Mouse (Mus musculus): ENCODE data around the gene Lmo7. TPM values are rescaled to one million over a fixed set of nuclear protein-coding genes. Genes with fewer than 3 reads are reported as not detected.

Gene Lmo7
- polyA plus RNA-seq, 1 experiment from 2014 or later, result 13.8 TPM

DNA sequence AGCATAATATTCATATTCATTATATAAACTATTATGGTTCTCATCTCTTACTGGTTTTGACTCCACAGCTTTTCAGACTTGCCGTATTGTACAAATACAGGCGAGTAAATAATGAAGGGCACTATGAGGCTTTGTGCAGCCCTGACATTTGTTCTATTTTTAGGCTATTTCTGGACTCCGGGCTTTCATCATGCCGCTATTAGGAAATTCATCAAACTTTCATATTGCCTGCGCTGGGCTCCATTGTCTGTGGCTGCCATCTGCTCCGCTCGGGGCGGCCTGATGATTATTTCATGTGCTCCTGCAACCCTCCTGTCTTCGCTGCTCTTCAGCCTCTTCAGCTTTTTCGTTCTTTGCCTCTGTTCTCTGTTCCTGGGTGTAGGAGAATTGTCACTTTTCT, 50.3 kb downstream of the Lmo7 start:
- H3K4me3 ChIP-seq (replicated peaks), result no peak overlapping the region
- H3K27ac ChIP-seq, result no peak overlapping the region
- H3K9me3 ChIP-seq, result no peaks in the 10 kb centered on the region
- no peaks in the 10 kb centered on the region for H3K27me3 ChIP-seq
- no peak overlapping the region for H3K4me2 ChIP-seq
- no peak for ATAC-seq (ENCODE audit: insufficient number of reproducible peaks, insufficient read depth, low FRiP score, low TSS enrichment, low read depth)
- no peak overlapping the region for H3K9ac ChIP-seq (replicated peaks)
- H3K4me1 ChIP-seq (replicated peaks), result no peaks in the 10 kb centered on the region
- no peaks in the 10 kb centered on the region for H3K36me3 ChIP-seq
- WGBS, result 94% methylated on average over 10 of the region's 10 CpGs

DNA sequence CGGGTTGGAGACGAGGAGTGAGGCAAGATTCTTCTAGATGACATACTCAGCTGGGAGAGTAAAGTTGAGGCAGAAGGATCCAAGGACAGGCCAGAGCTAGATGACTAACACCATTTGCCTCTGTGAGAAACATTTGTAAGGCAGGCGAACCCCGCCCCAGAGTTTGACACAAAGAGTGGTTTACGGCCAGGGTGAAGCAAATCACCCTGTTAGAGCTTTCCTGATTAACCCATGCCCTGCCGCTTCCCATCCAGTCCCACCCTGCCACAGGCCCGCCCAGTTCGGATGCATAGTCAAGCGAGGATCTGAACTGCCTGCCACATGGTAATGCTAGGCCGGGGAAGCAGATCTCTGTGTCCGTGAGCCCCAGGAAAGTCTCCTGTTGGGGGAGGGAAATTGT, 51.5 kb downstream of the Lmo7 start:
- no peak overlapping the region for H3K9ac ChIP-seq (replicated peaks)
- H3K9me3 ChIP-seq, result no peaks in the 10 kb centered on the region
- no peak overlapping the region for H3K27ac ChIP-seq
- ATAC-seq (ENCODE audit: insufficient number of reproducible peaks, insufficient read depth, low FRiP score, low TSS enrichment, low read depth), result no peak
- H3K36me3 ChIP-seq, result no peaks in the 10 kb centered on the region
- no peak overlapping the region for H3K4me3 ChIP-seq (replicated peaks)
- no peaks in the 10 kb centered on the region for H3K4me1 ChIP-seq (replicated peaks)
- no peaks in the 10 kb centered on the region for H3K27me3 ChIP-seq
- WGBS, result 55% methylated on average over 11 of the region's 11 CpGs
- no peak overlapping the region for H3K4me2 ChIP-seq

DNA sequence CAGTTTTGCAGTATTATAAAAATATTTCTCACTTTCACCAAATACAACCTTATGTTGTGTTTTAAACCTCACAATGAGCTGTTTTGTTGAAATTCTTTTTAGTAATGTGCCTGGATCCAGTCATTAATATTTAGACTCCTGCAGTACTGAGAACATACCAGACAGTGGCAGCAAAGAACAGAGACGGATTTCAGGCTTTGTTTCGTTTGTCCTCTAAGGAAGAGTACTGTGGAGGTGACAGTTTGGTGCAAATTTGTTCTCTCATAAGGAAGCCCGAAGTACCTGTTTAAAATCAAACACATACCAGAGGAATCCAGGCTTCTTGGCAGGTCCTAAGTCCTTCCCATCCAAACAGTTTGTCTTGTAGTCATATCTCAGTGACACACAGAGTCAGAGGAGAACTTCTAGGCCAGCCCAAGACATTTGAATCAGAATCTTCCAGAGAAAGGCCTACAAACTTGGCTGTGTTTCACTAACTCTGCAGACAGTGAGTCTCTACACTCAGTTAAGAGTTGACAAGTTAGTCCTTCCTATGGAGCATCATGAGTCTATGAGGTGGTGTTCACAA, 52.3 kb downstream of the Lmo7 start:
- Histone ChIP-seq H3K4me3 (replicated peaks) (no peak overlapping the region), H3K36me3 (no peaks in the 10 kb centered on the region), H3K9me3 (no peaks in the 10 kb centered on the region), H3K27ac (no peak overlapping the region), H3K9ac (replicated peaks) (no peak overlapping the region), H3K4me2 (no peak overlapping the region), H3K27me3 (no peaks in the 10 kb centered on the region), H3K4me1 (replicated peaks) (no peaks in the 10 kb centered on the region)
- whole genome bisulfite sequencing, result 24% methylated on average over 3 of the region's 3 CpGs
- no peak for ATAC-seq (ENCODE audit: insufficient number of reproducible peaks, insufficient read depth, low FRiP score, low TSS enrichment, low read depth)

DNA sequence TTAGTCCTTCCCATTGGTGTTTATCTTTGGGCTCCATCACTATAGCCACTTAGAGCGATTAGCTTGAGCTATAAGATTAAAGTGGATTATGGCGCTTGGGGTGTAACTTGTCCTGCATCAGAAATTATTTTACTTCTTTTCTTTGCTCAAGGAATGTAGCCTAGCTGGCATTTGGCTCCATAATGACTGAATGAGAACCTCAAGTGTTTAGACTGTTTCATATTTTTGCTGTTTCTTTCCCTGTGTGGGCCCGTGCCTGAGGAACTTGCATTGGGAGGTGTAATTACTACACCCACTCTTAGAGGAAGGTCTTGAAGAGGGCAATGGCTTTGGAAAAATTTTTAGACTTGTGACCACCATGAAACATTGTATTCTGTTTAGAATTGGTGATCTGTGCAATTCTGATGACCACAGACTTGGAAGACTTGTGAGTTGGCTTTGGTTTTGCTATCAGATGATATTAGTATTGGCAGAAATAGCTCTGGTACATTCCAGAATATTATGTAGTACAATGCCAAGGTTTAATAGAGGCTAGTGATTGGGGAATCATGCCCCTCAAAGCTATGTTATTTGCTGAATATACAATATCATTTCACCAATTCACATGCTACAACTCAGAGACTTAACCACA, 54.7 kb downstream of the Lmo7 start:
- Histone ChIP-seq H3K4me1 (replicated peaks) (0 out of 2 replicates have a peak, but pooled peaks cover 2% of the 10 kb centered on the region), H3K4me2 (no peak overlapping the region), H3K4me3 (replicated peaks) (no peak overlapping the region), H3K9me3 (no peaks in the 10 kb centered on the region), H3K36me3 (no peaks in the 10 kb centered on the region), H3K27ac (no peak overlapping the region), H3K27me3 (no peaks in the 10 kb centered on the region), H3K9ac (replicated peaks) (no peak overlapping the region)
- no peak for ATAC-seq (ENCODE audit: insufficient number of reproducible peaks, insufficient read depth, low FRiP score, low TSS enrichment, low read depth)
- 88% methylated on average over 3 of the region's 3 CpGs for WGBS

DNA sequence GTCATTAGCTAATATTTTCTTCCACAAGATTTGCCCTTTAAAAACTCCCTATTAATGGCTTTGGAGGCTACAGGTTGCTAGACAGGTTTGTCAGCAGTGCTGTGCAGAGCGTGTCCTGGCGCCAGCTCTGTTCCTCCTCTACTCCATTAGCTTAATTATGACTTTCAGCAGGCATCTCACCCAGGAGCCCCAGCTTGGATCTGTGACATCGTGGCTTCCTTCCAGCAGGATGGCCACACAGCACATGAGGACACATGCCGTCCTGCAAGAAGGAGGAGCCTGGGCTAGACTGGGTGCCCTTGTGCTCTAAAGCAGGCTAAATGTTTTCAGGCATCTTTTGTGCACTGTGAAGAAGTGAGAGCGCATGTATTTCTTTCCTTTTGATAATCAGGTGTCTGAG, 58.1 kb downstream of the Lmo7 start:
- Histone ChIP-seq H3K4me2 (no peak overlapping the region), H3K4me1 (replicated peaks) (0 out of 2 replicates have a peak, but pooled peaks cover 2% of the 10 kb centered on the region), H3K27me3 (no peaks in the 10 kb centered on the region), H3K36me3 (no peaks in the 10 kb centered on the region), H3K27ac (no peak overlapping the region), H3K4me3 (replicated peaks) (no peak overlapping the region), H3K9ac (replicated peaks) (no peak overlapping the region), H3K9me3 (no peaks in the 10 kb centered on the region)
- 54% methylated on average over 5 of the region's 5 CpGs for WGBS
- no peak for ATAC-seq (ENCODE audit: insufficient number of reproducible peaks, insufficient read depth, low FRiP score, low TSS enrichment, low read depth)

DNA sequence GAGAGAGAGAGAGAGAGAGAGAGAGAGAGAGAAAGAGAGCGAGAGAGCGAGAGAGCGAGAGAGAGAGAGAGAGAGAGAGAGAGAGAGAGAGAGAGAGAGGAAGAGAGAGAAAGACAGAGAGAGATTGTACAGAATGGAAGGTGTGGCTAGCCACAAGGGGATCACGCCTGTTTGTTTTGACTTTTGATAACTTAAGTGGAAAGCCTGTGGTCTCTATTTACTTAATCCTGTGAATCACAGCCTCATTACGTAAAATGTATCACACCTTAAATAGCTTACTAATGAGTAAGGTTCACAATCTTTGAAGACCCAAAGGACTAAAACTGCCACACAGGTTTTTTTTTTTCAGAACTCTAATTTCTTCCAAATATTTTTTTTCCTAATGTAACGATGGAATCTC, 58.7 kb downstream of the Lmo7 start:
- Histone ChIP-seq H3K4me1 (replicated peaks) (0 out of 2 replicates have a peak, but pooled peaks cover 2% of the 10 kb centered on the region), H3K9ac (replicated peaks) (no peak overlapping the region), H3K9me3 (no peaks in the 10 kb centered on the region), H3K27ac (no peak overlapping the region), H3K36me3 (no peaks in the 10 kb centered on the region), H3K27me3 (no peaks in the 10 kb centered on the region), H3K4me3 (replicated peaks) (no peak overlapping the region), H3K4me2 (no peak overlapping the region)
- no peak for ATAC-seq (ENCODE audit: insufficient number of reproducible peaks, insufficient read depth, low FRiP score, low TSS enrichment, low read depth)
- WGBS, result 60% methylated on average over 3 of the region's 6 CpGs

DNA sequence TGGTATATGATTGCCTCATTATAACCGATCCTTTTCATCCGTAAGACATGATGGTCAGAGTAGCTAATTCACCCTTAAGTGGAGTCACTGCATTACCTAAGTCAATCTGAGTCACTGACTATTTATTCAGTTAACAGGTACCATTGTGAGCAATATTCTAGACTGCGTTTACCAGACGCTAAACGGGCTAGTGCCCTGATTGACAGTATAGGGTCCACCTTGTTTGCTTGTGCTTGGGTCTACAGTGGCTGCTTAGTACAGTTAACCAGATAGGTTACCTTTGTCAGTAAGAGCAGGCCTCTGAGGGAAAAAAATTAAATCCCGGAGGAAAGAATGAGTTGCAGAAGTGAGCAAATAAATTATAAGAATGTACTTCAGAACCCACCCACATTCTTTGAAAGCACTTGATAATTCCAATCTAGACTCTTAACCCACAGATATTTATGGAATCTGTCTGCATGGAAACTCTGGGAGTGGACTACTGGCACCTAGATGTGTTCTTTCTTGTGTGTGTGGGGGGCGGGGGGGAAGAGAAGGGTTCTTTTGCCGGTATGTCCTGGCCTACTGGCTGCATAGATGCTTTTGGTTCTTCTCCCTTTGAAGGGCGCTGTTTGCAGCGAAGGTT, 64.9 kb downstream of the Lmo7 start:
- 94% methylated on average over 10 of the region's 10 CpGs for WGBS
- no peak overlapping the region for H3K4me3 ChIP-seq (replicated peaks)
- H3K9ac ChIP-seq (replicated peaks), result no peak overlapping the region
- no peaks in the 10 kb centered on the region for H3K36me3 ChIP-seq
- H3K27ac ChIP-seq, result no peak overlapping the region
- no peak overlapping the region for H3K4me2 ChIP-seq
- H3K9me3 ChIP-seq, result no peaks in the 10 kb centered on the region
- H3K4me1 ChIP-seq (replicated peaks), result no peaks in the 10 kb centered on the region
- no peak for ATAC-seq (ENCODE audit: insufficient number of reproducible peaks, insufficient read depth, low FRiP score, low TSS enrichment, low read depth)
- no peaks in the 10 kb centered on the region for H3K27me3 ChIP-seq

DNA sequence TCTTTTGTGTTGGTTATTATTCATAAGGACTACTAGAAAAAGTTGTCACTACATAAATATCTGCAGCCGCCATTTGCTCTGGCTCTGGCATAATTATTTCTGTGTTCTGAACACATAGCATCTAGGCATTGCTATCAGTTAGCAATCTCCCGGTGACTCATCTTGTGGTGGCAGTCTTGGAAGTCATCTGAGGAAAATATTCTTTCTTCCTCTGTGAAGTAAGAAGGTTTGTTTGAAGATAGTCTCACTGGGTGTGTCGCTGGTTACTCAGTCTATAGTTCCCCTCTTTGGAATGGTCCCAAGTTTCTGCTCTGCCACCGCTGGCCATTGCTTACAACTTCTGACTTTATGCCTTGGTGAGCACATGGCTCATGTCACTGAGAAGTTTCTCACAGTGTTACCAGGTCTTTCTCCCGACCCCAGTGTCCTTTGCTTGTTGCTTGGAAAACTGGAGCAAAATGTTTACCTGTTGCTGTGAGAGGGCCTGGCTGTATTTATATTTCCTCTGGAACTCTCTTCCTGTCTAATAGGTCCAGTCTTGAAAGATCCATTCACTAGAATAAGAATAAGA, 68.3 kb downstream of the Lmo7 start:
- Histone ChIP-seq H3K4me2 (no peak overlapping the region), H3K27me3 (no peaks in the 10 kb centered on the region), H3K4me3 (replicated peaks) (no peak overlapping the region), H3K9me3 (no peaks in the 10 kb centered on the region), H3K4me1 (replicated peaks) (no peaks in the 10 kb centered on the region), H3K9ac (replicated peaks) (no peak overlapping the region), H3K36me3 (no peaks in the 10 kb centered on the region), H3K27ac (no peak overlapping the region)
- ATAC-seq (ENCODE audit: insufficient number of reproducible peaks, insufficient read depth, low FRiP score, low TSS enrichment, low read depth), result no peak
- WGBS, result 88% methylated on average over 5 of the region's 5 CpGs

DNA sequence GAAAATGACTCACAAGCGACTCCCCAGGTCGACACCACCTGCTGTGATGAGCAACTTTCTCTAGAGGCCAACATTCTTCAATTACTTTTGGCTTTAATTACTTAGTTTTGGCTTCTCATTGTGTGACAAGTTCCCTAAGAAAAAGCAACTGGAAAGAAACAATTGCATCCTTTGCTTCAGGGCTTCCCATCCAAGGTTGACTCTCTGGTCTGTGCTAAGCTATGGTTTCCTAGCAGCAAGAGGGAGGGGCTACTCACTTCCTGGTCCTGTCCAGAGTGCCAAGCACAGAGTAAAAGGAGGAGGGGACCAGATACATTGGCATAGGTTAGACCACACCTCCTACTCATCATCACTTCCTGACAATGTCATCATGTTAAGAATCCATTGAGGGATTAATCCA, 69.0 kb downstream of the Lmo7 start:
- H3K27ac ChIP-seq, result no peak overlapping the region
- H3K4me2 ChIP-seq, result no peak overlapping the region
- ATAC-seq (ENCODE audit: insufficient number of reproducible peaks, insufficient read depth, low FRiP score, low TSS enrichment, low read depth), result no peak
- H3K4me3 ChIP-seq (replicated peaks), result no peak overlapping the region
- no peaks in the 10 kb centered on the region for H3K36me3 ChIP-seq
- H3K9me3 ChIP-seq, result no peaks in the 10 kb centered on the region
- 64% methylated on average over 2 of the region's 2 CpGs for WGBS
- H3K4me1 ChIP-seq (replicated peaks), result no peaks in the 10 kb centered on the region
- no peak overlapping the region for H3K9ac ChIP-seq (replicated peaks)
- H3K27me3 ChIP-seq, result no peaks in the 10 kb centered on the region

DNA sequence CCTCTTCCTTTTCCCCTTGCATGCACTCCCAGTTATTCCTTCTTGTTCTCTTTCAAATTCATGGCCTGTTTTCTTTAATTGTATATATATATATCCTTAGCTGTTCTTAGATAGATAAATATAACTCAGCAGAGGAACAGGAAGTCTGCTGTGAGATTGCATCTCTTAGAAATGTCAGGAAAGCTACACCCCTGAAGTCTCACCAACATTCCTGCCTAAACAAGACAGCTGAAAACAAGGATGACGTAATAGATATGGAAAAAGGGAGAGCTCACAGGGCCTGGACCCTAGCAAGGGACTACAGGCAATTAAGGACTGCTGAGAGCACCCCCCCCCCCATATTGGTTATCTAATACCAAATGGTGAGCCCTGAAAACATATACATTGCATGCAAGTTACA, 71.9 kb downstream of the Lmo7 start:
- Histone ChIP-seq H3K27me3 (no peaks in the 10 kb centered on the region), H3K4me3 (replicated peaks) (no peak overlapping the region), H3K36me3 (no peaks in the 10 kb centered on the region), H3K4me1 (replicated peaks) (0 out of 2 replicates have a peak, but pooled peaks cover 4% of the 10 kb centered on the region), H3K27ac (no peak overlapping the region), H3K9ac (replicated peaks) (no peak overlapping the region), H3K9me3 (no peaks in the 10 kb centered on the region), H3K4me2 (no peak overlapping the region)
- 92% methylated on average over 1 of the region's 1 CpGs for WGBS
- no peak for ATAC-seq (ENCODE audit: insufficient number of reproducible peaks, insufficient read depth, low FRiP score, low TSS enrichment, low read depth)

DNA sequence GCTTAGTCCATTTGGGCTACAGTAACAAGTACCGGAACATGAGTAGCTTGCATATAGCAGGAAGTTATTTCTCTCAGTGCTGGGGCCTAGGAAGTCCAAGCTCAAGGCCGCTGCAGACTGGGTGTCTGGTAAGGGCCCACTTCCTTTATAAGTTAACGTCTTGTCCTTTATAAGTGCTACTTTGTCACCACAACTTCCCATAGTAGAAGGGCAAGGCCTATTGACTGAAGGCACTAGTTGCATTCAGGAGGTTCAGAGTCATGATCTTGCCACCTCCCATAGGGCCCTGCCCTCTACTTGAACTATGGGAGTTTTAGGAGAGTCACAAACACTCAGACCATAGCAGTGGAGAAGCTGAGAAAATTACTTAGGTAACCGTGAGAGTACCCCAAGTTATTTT, 74.4 kb downstream of the Lmo7 start:
- H3K4me3 ChIP-seq (replicated peaks), result no peak overlapping the region
- no peak overlapping the region for H3K4me2 ChIP-seq
- H3K4me1 ChIP-seq (replicated peaks), result 0 out of 2 replicates have a peak, but pooled peaks cover 4% of the 10 kb centered on the region
- H3K27ac ChIP-seq, result no peak overlapping the region
- WGBS, result 85% methylated on average over 4 of the region's 4 CpGs
- H3K36me3 ChIP-seq, result no peaks in the 10 kb centered on the region
- H3K9me3 ChIP-seq, result no peaks in the 10 kb centered on the region
- H3K9ac ChIP-seq (replicated peaks), result no peak overlapping the region
- ATAC-seq (ENCODE audit: insufficient number of reproducible peaks, insufficient read depth, low FRiP score, low TSS enrichment, low read depth), result no peak
- H3K27me3 ChIP-seq, result no peaks in the 10 kb centered on the region
